Comparison of ENCODE assay signal across 10 mouse cellular contexts in the genomic region with DNA sequence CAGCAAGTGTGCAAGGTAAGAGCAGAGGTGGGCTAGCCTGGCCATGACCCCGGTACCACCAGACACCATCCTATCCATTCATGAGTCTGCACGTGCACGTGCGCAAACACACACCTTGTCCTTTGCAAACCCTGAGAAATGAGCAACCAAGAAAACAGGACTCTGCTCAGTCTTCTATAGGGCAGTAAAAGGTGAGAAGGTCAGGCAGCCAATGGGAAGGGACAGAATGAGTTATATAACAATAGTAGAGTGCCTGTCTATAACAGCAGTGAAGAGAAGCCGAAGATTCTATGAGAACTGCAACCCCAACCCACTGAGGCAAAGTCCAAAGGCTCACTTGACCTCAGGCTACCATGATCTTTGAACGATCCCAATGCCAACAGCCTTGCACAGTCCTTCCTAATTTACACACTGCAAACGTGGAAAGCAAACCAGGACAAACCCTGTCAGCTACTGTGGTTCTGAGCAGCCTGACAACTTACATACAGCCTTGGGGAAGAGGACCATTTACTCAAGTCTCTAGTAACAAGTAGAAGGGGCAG. TPM values are rescaled to one million over a fixed set of nuclear protein-coding genes. Genes with fewer than 3 reads are reported as not detected.
DNase-seq lines count a peak whose midpoint lies in the region; ATAC-seq and TF ChIP-seq lines count a peak whose summit lies in the region.
"Had no signal": no experiment of that assay in that cellular context is flagged by ENCODE, and none has a peak within 500 bp of the region (broad histone marks: within the 10 kb centered on the region; RNA-seq: fewer than 3 reads in every experiment).

No protein-coding gene starts in this region.

- TF ChIP-seq EP300 in stomach, postnatal 0 days (optimal IDR thresholded peaks at IDR 0.05), result no peak

- H3K9ac ChIP-seq in heart, embryonic 14.5 days (ENCODE audit: low read length), result no peak overlapping the region
- H3K9ac ChIP-seq in lung, embryonic 16.5 days (ENCODE audit: low read length), result no peak overlapping the region
- H3K9ac ChIP-seq in liver, embryonic 11.5 days (ENCODE audit: low read depth, low read length), result no peak overlapping the region
- H3K9ac ChIP-seq in stomach, postnatal 0 days (ENCODE audit: low read length), result no peak overlapping the region

- H3K4me2 ChIP-seq in heart, embryonic 14.5 days (ENCODE audit: low read length), result no peak overlapping the region
- H3K4me2 ChIP-seq in lung, embryonic 16.5 days (ENCODE audit: low read depth, low read length), result no peak overlapping the region
- no peak overlapping the region for H3K4me2 ChIP-seq in liver, embryonic 11.5 days
- H3K4me2 ChIP-seq in stomach, postnatal 0 days (replicated peaks; ENCODE audit: low read depth), result no peak overlapping the region

- WGBS in heart, embryonic 14.5 days, result 86% methylated on average over 7 of the region's 7 CpGs
- 83% methylated on average over 7 of the region's 7 CpGs for WGBS in heart, embryonic 10.5 days
- WGBS in lung, embryonic 16.5 days, result 80% methylated on average over 7 of the region's 7 CpGs
- 60% methylated on average over 7 of the region's 7 CpGs for WGBS in liver, embryonic 11.5 days
- WGBS in stomach, postnatal 0 days, result 64% methylated on average over 7 of the region's 7 CpGs

- no peaks in the 10 kb centered on the region for H3K36me3 ChIP-seq in heart, embryonic 14.5 days (ENCODE audit: control insufficient read depth, insufficient read depth, low read length)
- 0 out of 2 replicates have a peak, but pooled peaks cover 5% of the 10 kb centered on the region for H3K36me3 ChIP-seq in heart, embryonic 10.5 days
- no peaks in the 10 kb centered on the region for H3K36me3 ChIP-seq in lung, embryonic 16.5 days (ENCODE audit: control insufficient read depth, insufficient read depth, low read length)
- no peaks in the 10 kb centered on the region for H3K36me3 ChIP-seq in liver, embryonic 11.5 days (ENCODE audit: control insufficient read depth, insufficient read depth, low read length)
- no peaks in the 10 kb centered on the region for H3K36me3 ChIP-seq in stomach, postnatal 0 days (ENCODE audit: control insufficient read depth, insufficient read depth, low read length)

- H3K4me3 ChIP-seq in heart, embryonic 14.5 days (ENCODE audit: control insufficient read depth in 1 of 2, insufficient read depth in 1 of 2, low read depth in 1 of 2, low read length in 2 of 2), result no peak overlapping the region
- no peak overlapping the region for H3K4me3 ChIP-seq in heart, embryonic 10.5 days
- H3K4me3 ChIP-seq in lung, embryonic 16.5 days (ENCODE audit: low read length), result no peak overlapping the region
- no peak overlapping the region for H3K4me3 ChIP-seq in liver, embryonic 11.5 days (ENCODE audit: low read depth, low read length)
- H3K4me3 ChIP-seq in stomach, postnatal 0 days (ENCODE audit: low read depth, low read length), result no peak overlapping the region
- H3K4me3 ChIP-seq: forebrain, embryonic 10.5 days had no signal

- peak overlapping the region; percentile 7 to 50; a peak in 3 of 4 replicates for H3K27ac ChIP-seq in heart, embryonic 14.5 days (replicated peaks in 1 of 2; ENCODE audit: control insufficient read depth in 1 of 2, insufficient read depth in 1 of 2, low read depth in 2 of 2, low read length in 2 of 2)
- H3K27ac ChIP-seq in heart, embryonic 10.5 days, result no peak overlapping the region
- H3K27ac ChIP-seq in lung, embryonic 16.5 days (ENCODE audit: low read length), result peak overlapping the region; percentile 69
- H3K27ac ChIP-seq in liver, embryonic 11.5 days (ENCODE audit: low read depth, low read length), result peak overlapping the region; percentile 9; the same call in 1 of the 2 replicates
- peak overlapping the region; percentile 67 for H3K27ac ChIP-seq in stomach, postnatal 0 days (replicated peaks)
- H3K27ac ChIP-seq: forebrain, embryonic 10.5 days had no signal

- ATAC-seq in heart, embryonic 14.5 days (ENCODE audit: insufficient number of reproducible peaks, insufficient read depth, low FRiP score, low read depth), result no peak
- ATAC-seq in lung, embryonic 16.5 days (ENCODE audit: low read depth), result no peak
- ATAC-seq in liver, embryonic 11.5 days (replicated peaks; ENCODE audit: low FRiP score), result peak; percentile 9; the same call in 1 of the 2 replicates
- peak; percentile 15; the same call in 1 of the 2 replicates for ATAC-seq in stomach, postnatal 0 days (ENCODE audit: low FRiP score, low TSS enrichment)

- DNase-seq in heart, embryonic 10.5 days (ENCODE audit: low spot score), result no peak
- no peak for DNase-seq in lung, postnatal 36 days
- no peak for DNase-seq in liver, embryonic 11.5 days (ENCODE audit: low spot score)
- no peak for DNase-seq in stomach, postnatal 0 days (ENCODE audit: low spot score)
- no peak for DNase-seq in gastrocnemius, postnatal 4 days (ENCODE audit: low spot score in 2 of 2)
- no peak for DNase-seq in adrenal gland, postnatal 14 days
- DNase-seq: cerebellum, postnatal 36 days had no signal

- TF ChIP-seq CTCF in stomach, postnatal 0 days (IDR thresholded peaks at IDR 0.05; ENCODE audit: low read depth), result no peak

- peaks cover 30 to 53% of the 10 kb centered on the region in 2 experiments for H3K4me1 ChIP-seq in heart, embryonic 14.5 days (ENCODE audit: control insufficient read depth in 2 of 2, insufficient read depth in 2 of 2, low read length in 2 of 2)
- peaks cover 57% of the 10 kb centered on the region for H3K4me1 ChIP-seq in heart, embryonic 10.5 days
- peaks cover 31% of the 10 kb centered on the region for H3K4me1 ChIP-seq in lung, embryonic 16.5 days (replicated peaks; ENCODE audit: control insufficient read depth, insufficient read depth, low read length)
- peaks cover 42% of the 10 kb centered on the region for H3K4me1 ChIP-seq in liver, embryonic 11.5 days (replicated peaks; ENCODE audit: control insufficient read depth, insufficient read depth, low read length)
- peaks cover 16% of the 10 kb centered on the region for H3K4me1 ChIP-seq in stomach, postnatal 0 days (replicated peaks; ENCODE audit: control insufficient read depth, insufficient read depth)

- no peaks in the 10 kb centered on the region for H3K9me3 ChIP-seq in heart, embryonic 14.5 days (ENCODE audit: control insufficient read depth, low read length)
- no peaks in the 10 kb centered on the region for H3K9me3 ChIP-seq in heart, embryonic 10.5 days
- H3K9me3 ChIP-seq in lung, embryonic 16.5 days (ENCODE audit: control insufficient read depth, low read length), result no peaks in the 10 kb centered on the region
- no peaks in the 10 kb centered on the region for H3K9me3 ChIP-seq in liver, embryonic 11.5 days (ENCODE audit: control insufficient read depth, low read length)
- no peaks in the 10 kb centered on the region for H3K9me3 ChIP-seq in stomach, postnatal 0 days (ENCODE audit: control insufficient read depth, low read length)
- H3K9me3 ChIP-seq: forebrain, embryonic 10.5 days had no signal

- H3K27me3 ChIP-seq in heart, embryonic 14.5 days (ENCODE audit: control insufficient read depth, insufficient read depth, low read length), result no peaks in the 10 kb centered on the region
- no peaks in the 10 kb centered on the region for H3K27me3 ChIP-seq in heart, embryonic 10.5 days (ENCODE audit: insufficient read depth, poor library complexity, severe bottlenecking)
- H3K27me3 ChIP-seq in lung, embryonic 16.5 days (ENCODE audit: control insufficient read depth, insufficient read depth, low read depth, low read length), result no peaks in the 10 kb centered on the region
- H3K27me3 ChIP-seq in liver, embryonic 11.5 days (replicated peaks; ENCODE audit: control insufficient read depth, insufficient read depth, low read length), result no peaks in the 10 kb centered on the region
- no peaks in the 10 kb centered on the region for H3K27me3 ChIP-seq in stomach, postnatal 0 days (ENCODE audit: control insufficient read depth, insufficient read depth, low read length)

RNA-seq across cellular contexts. Expression of gene Pacsin2, which starts 12.1 kb away (rescaled TPM):
- polyA plus RNA-seq in heart, embryonic 14.5 days (2014; fragmentation: Nextera tagmentation; extraction: Ambion mirVana), result 53.0 and 53.3 TPM in 2 replicates
- 81.9 and 82.4 TPM in 2 replicates for polyA plus RNA-seq in heart, embryonic 10.5 days (2016; fragmentation: Nextera tagmentation; extraction: Ambion mirVana)
- 71.4 and 73.6 TPM in 2 replicates for polyA plus RNA-seq in lung, embryonic 16.5 days (2015; fragmentation: Nextera tagmentation; extraction: Ambion mirVana)
- polyA plus RNA-seq in liver, embryonic 11.5 days (2014; fragmentation: Nextera tagmentation; extraction: Ambion mirVana), result 82.9 and 89.3 TPM in 2 replicates
- polyA plus RNA-seq in stomach, postnatal 0 days (2015; fragmentation: Nextera tagmentation; extraction: Ambion mirVana), result 42.5 and 46.6 TPM in 2 replicates
- 10 to 100 TPM; 62.7 to 66.9 TPM for total RNA-seq in gastrocnemius, postnatal 4 days (2021)
- 74.1 and 84.3 TPM in 2 replicates for total RNA-seq in adrenal gland, postnatal 14 days (2021)

RNA-seq across cellular contexts. Expression of gene Ttll1, which starts 58.4 kb away (rescaled TPM):
- 17.6 and 17.8 TPM in 2 replicates for polyA plus RNA-seq in heart, embryonic 14.5 days (2014; fragmentation: Nextera tagmentation; extraction: Ambion mirVana)
- polyA plus RNA-seq in heart, embryonic 10.5 days (2016; fragmentation: Nextera tagmentation; extraction: Ambion mirVana), result 23.9 and 24.6 TPM in 2 replicates
- 21.8 and 23.1 TPM in 2 replicates for polyA plus RNA-seq in lung, embryonic 16.5 days (2015; fragmentation: Nextera tagmentation; extraction: Ambion mirVana)
- 12.6 and 14.5 TPM in 2 replicates for polyA plus RNA-seq in liver, embryonic 11.5 days (2014; fragmentation: Nextera tagmentation; extraction: Ambion mirVana)
- 10.2 and 11.4 TPM in 2 replicates for polyA plus RNA-seq in stomach, postnatal 0 days (2015; fragmentation: Nextera tagmentation; extraction: Ambion mirVana)
- total RNA-seq in gastrocnemius, postnatal 4 days (2021), result 1 to 10 TPM; 7.2 to 8.2 TPM
- 6.6 and 7.1 TPM in 2 replicates for total RNA-seq in adrenal gland, postnatal 14 days (2021)

Comparison
In these comparisons a context has a peak if more than half of its experiments do, and no peak if none do; other contexts are left out.
1. ATAC-seq: peak in liver, embryonic 11.5 days (single experiment) and stomach, postnatal 0 days (single experiment); none in heart, embryonic 14.5 days (single experiment) and lung, embryonic 16.5 days (single experiment).